Mouse (Mus musculus) adrenal gland, postnatal 4 days (tissue): Measurements from ENCODE around the gene Gja3. TPM values are rescaled to one million over a fixed set of nuclear protein-coding genes. Genes with fewer than 3 reads are reported as not detected.
"Not testable (repeated sequence)": the region's sequence is repeated elsewhere in the genome, so short reads cannot be mapped to it uniquely, and the experiment has no call there.

Experiments
- DNase-seq, 2 experiments: peaks; one replicate each; pipeline ENCODE4 v3.0.0; 2021 to 2022; ENCODE audit warnings: low spot score in 2 of 2, mixed read lengths in 2 of 2
- total RNA-seq, 2 experiments: library from RNA; stranded (reverse); gene quantifications; 2 replicates each; pipeline ENCODE4 v1.2.3; 2021

Gene Gja3
- total RNA-seq, 2 experiments from 2014 or later, result 0.59 to 1.8 TPM

- no peak for DNase-seq
Measured at GRCm38 (mm10) chr14:57034926-57035498, 22.9 kb downstream of the Gja3 start.

GRCm38 (mm10) chr14:57034135-57034534, 23.8 kb downstream of the Gja3 start:
- DNase-seq, result no peak

GRCm38 (mm10) chr14:57032850-57033249, 25.1 kb downstream of the Gja3 start:
- DNase-seq, result no peak

- DNase-seq, result no peak
Measured at GRCm38 (mm10) chr14:57018436-57018835, 39.5 kb downstream of the Gja3 start.

- not testable (repeated sequence) for DNase-seq
Measured at GRCm38 (mm10) chr14:57016806-57017205, 41.1 kb downstream of the Gja3 start.

DNA sequence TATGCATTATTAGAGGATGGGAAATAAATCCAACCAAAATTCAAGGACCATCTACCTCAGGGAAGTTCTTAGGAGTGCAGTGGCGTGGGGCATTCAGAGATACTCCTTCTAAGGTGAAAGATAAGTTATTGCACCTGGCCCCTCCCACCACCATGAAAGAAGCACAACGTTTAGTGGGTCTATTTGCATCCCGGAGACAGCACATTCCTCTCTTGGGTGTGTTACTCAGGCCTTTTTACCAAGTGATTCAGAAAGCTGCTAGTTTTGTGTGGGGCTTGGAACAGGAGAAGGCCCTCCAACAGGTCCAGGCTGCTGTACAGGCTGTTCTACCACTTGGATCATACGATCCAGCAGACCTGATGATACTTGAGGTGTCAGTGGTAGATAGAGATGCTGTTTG, 69.3 kb downstream of the Gja3 start:
- DNase-seq, result no peak

Other genes with a start within 250 kb of the Gja3 start
- 10 to 100 TPM; 46.6 to 47.5 TPM for gene Zmym5, start 246.4 kb downstream of the Gja3 start, total RNA-seq
- gene Zmym2, start 171.4 kb downstream of the Gja3 start, total RNA-seq, result 10 to 100 TPM; 66.3 to 71.8 TPM
- gene Gjb2, start 46.6 kb upstream of the Gja3 start, total RNA-seq, result 10 to 100 TPM in 1 of 2 experiments, 1 to 10 TPM in 1; 3.7 to 13.6 TPM
- not detected for gene Gm4491, start 57.8 kb upstream of the Gja3 start, total RNA-seq
- gene Gjb6, start 75.5 kb upstream of the Gja3 start, total RNA-seq, result not detected